Mouse (Mus musculus) CD4-positive, CD25-positive, alpha-beta regulatory T cell, adult 2 months (primary cell): ENCODE measurements at regions not wholly inside any gene's neighbourhood (a gene's known extent, or its start where the extent isn't known, plus 50 kb on each side); places are given as distances from the start of the nearest gene placed in this dataset.
"Not testable (repeated sequence)": the region's sequence is repeated elsewhere in the genome, so short reads cannot be mapped to it uniquely, and the experiment has no call there.

ENCODE experiments used
- DNase-seq: peaks from one replicate; pipeline ENCODE4 v3.0.0-alpha.2; 2012; ENCODE audit warnings: low read depth, low spot score

GRCm38 (mm10) chr6:5663433-5664175 is 61.8 kb upstream of the Dync1i1 start:
- no peak for DNase-seq

GRCm38 (mm10) chr6:5645150-5645732 is 80.2 kb upstream of the Dync1i1 start:
- peak; percentile 34 for DNase-seq

- DNase-seq = no peak
These were observed 91.2 kb upstream of the Dync1i1 start for GRCm38 (mm10) chr6:5634222-5634621.

- DNase-seq = peak; percentile 34
These were observed 92.3 kb upstream of the Dync1i1 start for GRCm38 (mm10) chr6:5633036-5633708.

- no peak for DNase-seq
These were observed 101.4 kb upstream of the Dync1i1 start for GRCm38 (mm10) chr6:5624085-5624484.

- DNase-seq = no peak
These were observed 103.9 kb upstream of the Dync1i1 start for GRCm38 (mm10) chr6:5621582-5621981.

- DNase-seq = no peak
These were observed 97.9 kb upstream of the Pdk4 start for GRCm38 (mm10) chr6:5594011-5594410.

GRCm38 (mm10) chr6:5589635-5590034 is 93.5 kb upstream of the Pdk4 start:
- DNase-seq = peak; percentile 74

- DNase-seq = no peak
These were observed 86.9 kb upstream of the Pdk4 start for GRCm38 (mm10) chr6:5582923-5583525.

- not testable (repeated sequence) for DNase-seq
These were observed 80.8 kb upstream of the Pdk4 start for GRCm38 (mm10) chr6:5576891-5577290.

- no peak for DNase-seq
These were observed 70.5 kb upstream of the Pdk4 start for GRCm38 (mm10) chr6:5566582-5566981.

GRCm38 (mm10) chr6:5565049-5565448 is 68.9 kb upstream of the Pdk4 start:
- no peak for DNase-seq

- no peak for DNase-seq
These were observed 57.7 kb upstream of the Pdk4 start for GRCm38 (mm10) chr6:5553703-5554394.

GRCm38 (mm10) chr6:5550067-5550466 is 54.0 kb upstream of the Pdk4 start:
- no peak for DNase-seq
